Mouse (Mus musculus): ENCODE measurements at regions not wholly inside any gene's neighbourhood (a gene's known extent, or its start where the extent isn't known, plus 50 kb on each side); places are given as distances from the start of the nearest gene placed in this dataset.

DNA sequence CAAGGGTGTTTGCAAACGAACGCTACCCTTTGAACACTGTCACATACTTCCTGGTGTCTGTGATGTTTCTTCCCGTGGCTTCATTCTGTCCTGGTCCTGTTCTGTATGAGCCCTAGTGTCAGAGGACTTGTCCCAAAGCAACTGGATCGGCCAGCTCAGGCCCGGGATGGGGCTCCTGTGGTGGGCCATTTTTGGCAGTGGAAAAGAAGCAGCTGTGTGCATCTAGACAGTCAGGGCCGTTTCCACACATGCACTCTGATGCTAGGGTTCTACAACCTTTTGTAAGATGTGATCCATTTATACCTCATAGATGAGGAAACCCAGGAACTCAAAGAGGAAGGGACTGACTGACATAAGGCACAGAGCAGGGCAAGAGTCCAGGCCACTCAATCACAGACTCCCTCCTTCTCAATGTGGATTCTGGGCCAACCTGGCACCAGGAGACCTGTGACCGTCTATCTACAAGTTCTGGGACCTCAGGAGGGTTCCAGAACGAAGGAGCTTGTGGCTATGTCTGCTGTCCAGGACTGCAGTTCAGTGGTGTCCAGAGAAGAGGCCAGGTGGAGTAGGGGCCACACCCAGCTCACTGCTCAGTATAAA, 155.2 kb downstream of the Trim29 start:
- no peak for DNase-seq (ENCODE audit: low read depth in 2 of 2, low spot score in 2 of 2)

DNA sequence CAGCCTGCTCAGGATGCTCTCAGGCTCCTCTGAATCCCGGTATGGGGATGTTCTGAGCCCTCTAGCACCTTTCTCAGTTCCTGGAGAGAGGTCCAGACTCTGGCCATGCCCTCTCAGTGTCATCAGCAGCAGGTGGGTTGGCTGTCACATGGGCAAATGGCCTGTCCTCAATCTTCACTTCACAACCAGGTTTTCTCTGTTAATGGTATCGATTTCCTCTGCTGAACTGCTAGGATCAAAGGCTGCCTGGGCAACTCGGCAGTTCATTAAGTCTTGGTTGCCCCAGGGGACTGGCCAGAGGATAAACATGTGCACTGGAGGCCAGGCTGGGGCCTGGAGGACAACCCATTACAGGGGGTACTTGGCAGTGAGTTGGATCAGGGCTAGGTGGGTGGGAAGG, 156.2 kb downstream of the Trim29 start:
- DNase-seq (ENCODE audit: low read depth in 2 of 2, low spot score in 2 of 2), result no peak

DNA sequence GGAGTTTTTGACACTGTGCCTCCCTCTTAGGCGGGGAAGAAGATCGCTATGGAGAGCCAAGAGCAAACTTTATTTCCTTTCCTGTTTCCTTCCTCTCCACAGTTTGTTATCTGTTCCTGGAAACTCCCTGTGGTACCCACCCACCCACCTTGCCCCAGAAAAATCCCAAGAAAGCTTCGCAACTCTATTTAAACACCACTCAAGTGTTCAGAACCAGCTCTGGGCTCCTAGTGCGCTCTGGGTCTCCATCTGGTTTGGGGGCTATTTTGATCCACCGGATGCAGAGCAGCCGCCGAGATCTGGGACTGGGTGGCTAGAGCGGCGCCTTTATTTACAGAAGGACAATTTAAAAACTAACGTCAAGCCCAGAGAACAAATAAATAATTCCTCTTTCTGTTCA, 158.6 kb downstream of the Trim29 start:
- no peak for DNase-seq (ENCODE audit: low read depth in 2 of 2, low spot score in 2 of 2)

DNA sequence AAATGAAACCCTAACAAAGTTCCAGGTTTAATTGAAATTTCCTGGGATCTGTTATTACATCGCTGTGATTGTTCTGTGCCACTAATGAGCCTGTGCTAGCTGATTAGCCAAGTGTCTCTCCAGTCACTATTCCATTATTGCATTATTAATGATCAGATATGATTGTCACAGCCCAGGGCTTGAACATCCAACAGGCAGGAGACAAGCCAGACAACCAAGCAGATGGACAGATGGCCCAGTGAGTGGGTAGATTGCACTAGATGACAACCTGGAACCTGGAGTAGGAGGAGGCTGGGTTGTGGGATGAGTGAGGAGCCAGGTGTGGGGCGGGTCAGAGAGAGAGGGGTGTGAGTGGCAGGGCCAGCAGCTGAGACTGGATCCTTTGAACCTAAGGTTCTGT, 161.6 kb downstream of the Trim29 start:
- DNase-seq (ENCODE audit: low read depth in 2 of 2, low spot score in 2 of 2), result no peak

DNA sequence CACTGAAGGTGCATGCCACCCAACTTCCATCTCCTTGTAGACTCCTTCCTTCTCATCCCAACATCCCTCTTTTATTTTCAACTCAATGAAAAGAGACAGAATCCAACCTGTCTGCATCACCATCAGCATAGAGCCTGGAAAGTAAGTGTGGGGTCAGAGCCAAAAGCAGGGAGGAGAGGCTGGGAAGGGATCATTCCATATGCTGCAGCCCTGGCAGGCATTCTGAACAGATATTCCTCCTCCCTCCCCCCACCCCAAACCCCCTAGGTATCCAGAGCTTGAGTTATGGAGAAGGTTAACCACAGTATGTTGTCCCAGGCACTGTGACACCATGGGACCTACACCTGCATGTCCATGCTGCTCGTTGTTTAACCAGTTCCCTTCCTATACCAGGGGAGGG, 162.5 kb downstream of the Trim29 start:
- no peak for DNase-seq (ENCODE audit: low read depth in 2 of 2, low spot score in 2 of 2)

DNA sequence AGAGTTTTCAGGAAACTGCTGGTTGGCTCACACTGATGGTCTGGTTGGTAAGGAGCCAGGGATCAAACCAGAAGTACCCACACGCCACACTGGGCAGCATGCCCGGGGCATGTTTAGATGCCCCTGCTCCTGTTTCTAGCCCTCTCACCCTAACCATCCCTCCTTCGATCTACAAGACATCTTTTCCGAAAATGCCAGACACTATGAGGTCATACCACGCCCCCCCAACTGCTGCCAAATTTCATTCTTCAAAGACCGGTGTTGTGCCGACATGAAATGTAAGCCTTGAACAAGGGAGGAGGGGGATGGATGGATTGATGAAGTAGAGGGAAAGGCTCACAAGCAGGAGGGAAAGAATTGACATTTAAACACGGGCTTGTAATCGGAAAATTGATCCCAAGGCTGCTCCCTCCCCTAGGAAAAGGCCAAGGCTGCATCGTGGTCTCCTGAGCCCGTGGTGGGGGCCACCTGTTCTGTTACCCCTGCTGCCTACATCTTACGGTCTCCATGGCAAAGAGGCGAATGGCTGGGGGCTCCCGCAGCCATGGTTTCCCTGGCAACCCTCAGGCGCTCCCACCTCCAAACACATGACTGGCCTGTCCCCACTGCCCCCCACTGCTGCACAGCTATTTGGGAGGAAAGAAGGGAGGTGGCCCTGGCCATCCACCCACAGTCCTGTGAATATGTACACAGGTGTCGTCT, 163.1 kb downstream of the Trim29 start:
- no peak for DNase-seq (ENCODE audit: low read depth in 2 of 2, low spot score in 2 of 2)

DNA sequence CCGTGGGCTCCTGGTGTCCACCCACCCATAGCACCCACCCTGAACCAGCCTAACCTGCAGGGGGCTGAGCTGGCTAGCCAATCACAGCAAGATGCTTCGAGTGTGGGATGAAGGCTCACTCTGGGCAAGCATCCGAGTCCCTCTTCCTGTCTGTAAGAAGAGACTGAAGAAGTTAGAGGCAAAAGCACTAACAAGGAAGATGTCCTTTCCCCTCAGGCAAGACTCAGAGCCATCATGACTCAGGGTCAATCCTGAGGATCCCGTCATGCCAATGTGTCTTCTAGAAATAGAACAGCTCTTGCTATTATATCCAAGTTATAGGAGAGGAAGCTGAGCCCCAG, 163.6 kb downstream of the Trim29 start:
- no peak for DNase-seq (ENCODE audit: low read depth in 2 of 2, low spot score in 2 of 2)

DNA sequence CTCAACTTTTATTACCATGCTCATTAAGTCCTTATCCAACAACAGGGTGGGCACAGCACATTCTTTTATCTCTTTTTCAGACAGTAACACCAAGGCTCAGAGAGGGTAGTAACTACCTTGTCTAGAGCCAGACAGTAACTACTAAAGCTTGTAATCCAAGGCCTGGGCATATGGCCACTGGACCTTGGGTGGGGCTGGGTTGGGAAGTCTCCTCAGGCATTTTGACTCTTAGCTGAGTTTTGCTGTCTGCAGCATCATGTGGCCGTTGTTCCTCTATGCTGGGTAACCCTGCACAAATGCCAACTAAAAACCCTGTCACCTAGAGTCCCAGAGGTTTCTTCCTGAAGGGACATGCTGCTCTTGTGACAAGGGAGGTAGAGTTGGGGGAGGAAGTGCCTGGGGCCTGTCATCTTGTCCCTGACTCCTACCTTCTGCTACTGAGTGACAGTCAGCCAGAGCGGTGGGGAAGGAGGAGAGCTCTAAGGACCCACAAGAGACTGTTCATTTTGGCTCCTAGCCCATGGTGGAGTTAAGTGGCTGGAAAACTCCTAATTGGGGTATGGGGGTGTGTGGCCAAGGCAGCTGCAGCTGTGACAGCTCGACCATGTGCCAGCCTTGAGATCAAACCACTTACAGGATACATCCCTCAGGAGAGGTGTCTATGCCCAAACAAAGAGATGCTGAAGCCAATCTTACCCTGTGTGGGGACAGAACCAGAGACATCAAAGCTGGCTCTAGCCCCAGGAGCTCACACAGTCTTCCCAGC, 170.4 kb downstream of the Trim29 start:
- DNase-seq (ENCODE audit: low read depth in 2 of 2, low spot score in 2 of 2), result no peak

DNA sequence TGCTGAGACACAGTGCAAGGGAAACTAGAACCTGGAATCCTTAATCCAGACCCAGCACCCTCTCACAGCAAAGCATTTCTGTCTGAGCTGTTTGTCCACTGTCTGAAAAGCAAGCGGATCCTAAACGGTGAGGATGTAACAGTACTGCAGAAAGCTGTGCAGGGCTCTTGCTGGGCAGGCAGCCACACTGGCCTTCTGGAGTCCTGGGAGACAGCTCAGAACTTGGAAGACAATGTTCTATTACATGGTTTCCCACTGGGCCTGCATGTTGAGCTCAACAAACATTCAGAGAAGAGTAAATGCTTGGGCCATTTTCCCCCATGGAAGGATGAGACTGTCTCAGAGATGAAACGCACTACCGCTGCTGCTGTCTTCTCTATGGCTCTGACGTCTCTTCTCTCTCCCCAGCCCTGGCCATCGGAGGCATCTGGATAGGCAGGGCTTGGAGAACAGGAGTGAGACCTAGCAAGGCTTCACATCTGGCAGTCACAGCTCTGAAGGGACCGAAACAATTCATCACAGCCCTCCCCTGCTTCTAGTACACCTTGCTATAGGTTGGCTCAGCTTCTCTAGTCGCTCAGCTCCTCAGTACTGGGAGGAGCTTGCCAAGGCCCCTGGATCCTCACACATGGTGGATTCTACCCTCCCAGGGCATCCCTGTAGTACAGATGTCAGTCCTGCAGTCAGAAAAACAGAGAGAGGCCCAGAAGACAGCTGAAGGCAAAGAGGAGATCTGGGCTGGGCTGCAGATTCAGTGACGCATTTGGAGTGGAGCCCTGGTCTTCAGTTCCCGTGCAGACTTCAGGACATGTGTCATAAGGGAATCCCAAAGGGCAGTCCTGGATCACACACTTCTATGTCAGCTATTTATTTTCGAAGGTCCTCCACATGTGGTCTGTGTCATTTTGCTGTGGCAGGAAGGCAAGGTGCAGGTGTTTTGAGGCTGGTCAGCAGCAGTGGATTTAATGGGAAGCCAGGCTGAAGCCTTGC, 171.7 kb downstream of the Trim29 start:
- no peak for DNase-seq (ENCODE audit: low read depth in 2 of 2, low spot score in 2 of 2)

DNA sequence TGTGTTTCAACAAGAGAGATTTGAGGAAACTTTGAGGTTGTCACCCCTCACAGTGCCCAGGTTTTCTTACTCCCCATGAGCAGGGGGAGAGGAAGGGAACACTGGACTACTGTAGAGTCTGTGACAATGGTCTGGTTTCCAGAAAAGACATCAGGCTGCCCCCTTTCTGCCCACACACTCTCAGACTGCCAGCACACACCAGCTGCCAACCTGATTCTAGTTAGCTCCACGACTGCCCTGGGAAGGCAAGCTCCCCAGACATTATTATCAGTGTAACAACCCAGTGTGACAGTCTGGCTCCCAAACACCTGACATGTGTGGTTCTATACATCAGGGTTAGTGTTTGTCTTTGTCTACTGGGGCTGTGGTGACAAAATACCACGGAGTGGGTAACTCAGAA, 172.5 kb downstream of the Trim29 start:
- no peak for DNase-seq (ENCODE audit: low read depth in 2 of 2, low spot score in 2 of 2)

DNA sequence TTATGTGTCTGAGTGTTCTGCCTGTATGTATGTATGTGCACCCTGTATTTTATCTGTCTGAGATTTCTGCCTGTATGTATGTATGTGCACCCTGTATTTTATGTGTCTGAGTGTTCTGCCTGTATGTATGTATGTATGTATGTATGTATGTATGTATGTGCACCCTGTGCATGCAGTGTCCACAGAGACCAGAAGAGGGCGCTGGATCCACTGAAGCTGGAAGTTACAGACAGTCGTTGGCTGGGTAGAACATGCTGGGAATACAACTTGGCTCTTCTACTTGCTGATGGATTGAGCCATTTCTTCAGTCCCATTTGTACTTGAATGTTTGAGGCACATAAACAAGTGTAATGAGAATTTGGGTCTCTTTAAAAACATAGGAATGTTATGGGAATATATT, 173.3 kb downstream of the Trim29 start:
- DNase-seq (ENCODE audit: low read depth in 2 of 2, low spot score in 2 of 2), result no peak

DNA sequence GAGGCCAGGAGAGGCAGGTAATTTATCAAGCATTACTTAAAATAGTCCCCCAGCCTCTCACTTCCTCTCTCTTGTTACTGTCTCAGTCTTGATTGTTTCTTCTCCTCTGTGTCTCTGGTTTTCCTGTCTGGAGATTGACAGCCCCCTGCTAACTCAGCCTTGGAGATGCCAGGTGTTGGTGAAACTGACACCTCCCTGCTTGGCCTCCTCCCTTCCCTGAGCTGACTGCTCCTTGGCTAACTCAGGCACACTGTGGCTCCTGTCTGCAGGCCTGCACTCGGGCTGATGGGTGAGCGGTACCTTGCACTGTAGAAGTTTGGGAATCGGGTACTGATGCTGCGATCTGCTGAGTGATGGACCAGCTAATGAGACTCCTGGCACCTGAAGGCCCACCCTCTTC, 176.1 kb downstream of the Trim29 start:
- DNase-seq (ENCODE audit: low read depth in 2 of 2, low spot score in 2 of 2), result no peak

DNA sequence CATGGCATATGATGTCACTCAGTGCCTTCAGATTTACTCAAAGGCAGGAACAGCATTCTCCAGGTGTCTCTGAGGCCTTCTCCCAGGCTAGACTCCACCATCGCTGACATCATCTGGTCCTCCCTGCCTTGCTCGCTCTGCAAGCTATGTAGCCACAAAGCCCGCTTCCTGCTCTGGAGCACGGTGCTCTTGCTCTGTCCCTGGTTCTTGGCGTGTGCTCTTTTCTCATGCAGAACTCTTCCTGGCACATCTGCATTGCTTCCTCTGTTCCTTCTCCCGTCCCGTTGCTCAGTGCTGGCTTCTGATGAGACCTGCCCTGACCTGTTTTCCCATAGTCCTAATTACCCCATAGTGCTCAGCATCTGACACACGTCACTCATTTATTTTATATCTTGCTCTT, 178.6 kb downstream of the Trim29 start:
- DNase-seq (ENCODE audit: low read depth in 2 of 2, low spot score in 2 of 2), result no peak

DNA sequence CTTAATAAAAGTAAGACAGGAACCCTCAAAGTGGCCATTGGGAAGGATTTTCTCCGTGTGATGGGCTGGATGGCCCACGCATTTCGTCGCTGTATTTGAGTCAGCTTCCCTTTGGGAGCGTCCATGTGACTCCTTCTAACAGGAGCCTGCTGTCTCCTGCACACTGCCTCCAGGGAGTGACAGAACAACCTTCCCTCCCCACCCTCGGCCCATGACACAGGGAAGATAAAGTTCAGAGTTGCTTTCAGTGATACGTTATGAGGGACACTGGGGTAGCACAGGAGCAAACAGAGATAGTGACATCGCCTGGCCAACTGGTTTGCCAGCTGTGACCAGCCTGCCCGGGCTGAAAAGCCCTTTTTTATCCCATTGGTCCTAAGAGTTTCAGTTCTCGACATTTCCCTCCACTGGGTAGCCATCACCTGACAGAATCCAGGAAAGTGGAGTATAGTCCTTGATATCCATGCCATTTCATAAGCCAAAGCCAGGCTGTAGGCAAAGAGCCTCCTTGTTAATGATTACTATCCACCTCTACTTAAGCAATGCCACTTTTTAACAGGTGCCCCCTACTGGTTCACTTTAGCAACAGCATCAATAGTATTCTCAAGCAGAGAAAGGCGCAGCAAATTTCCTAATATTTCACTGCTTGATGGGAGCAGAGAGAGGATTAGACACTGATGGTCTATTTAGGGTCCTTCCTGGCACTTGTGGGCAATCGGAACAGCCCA, 180.5 kb downstream of the Trim29 start:
- DNase-seq (ENCODE audit: low read depth in 2 of 2, low spot score in 2 of 2), result no peak

DNA sequence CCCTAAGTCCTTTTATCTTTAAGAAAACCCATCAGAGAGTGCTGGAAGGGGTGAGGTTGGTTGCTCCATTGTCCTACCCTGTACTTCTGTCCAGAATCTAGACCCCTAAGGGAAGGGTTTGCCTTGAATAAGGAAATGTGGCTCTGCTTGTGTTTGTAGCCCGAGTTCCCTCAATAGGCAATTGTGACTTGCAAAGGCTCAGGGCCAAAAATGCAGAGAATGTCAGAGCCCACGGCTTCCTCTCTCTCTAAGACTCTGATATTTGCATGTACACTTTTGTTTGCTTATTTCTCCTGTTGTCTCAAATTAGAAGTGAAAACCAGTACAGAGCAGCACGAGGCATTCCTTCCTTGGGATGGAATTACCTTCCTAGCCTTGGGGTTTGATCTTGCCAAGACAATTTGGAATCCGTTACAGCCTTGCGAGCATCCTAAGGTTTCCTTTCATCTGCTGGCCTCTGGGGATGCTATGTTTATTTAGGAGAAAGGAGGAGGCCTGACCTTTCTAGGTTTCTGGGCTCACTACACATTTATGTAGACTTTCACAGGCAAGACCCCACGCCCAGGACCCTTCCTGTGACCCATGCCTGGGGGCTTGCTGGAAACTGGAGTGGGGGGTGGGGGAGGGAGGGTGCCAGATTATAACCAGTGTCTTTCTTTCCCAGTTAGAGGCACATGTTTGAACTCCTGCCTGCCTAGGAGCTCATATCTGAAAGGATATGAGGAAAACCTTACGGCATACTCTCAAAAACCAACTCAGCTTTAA, 181.8 kb downstream of the Trim29 start:
- DNase-seq (ENCODE audit: low read depth in 2 of 2, low spot score in 2 of 2), result no peak

DNA sequence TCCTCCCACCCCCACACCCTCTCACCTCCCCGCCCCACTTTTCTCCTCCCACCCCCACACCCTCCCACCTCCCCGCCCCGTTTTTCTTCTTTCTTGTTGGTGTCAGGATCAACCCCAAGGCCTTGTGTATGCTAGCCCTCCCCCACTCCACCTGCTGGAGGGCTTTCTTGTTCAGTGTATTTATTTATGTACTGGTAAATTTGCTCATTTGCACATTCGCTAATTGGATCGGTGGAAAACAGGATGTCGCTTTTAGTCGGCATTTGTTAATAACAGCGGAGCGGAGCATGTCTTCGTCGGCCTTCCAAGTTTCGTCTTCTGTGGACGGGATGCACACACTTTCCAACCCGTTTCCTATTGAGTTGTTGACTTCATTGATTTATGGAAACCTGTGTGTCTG, 187.9 kb downstream of the Trim29 start:
- DNase-seq (ENCODE audit: low read depth in 2 of 2, low spot score in 2 of 2), result no peak

DNA sequence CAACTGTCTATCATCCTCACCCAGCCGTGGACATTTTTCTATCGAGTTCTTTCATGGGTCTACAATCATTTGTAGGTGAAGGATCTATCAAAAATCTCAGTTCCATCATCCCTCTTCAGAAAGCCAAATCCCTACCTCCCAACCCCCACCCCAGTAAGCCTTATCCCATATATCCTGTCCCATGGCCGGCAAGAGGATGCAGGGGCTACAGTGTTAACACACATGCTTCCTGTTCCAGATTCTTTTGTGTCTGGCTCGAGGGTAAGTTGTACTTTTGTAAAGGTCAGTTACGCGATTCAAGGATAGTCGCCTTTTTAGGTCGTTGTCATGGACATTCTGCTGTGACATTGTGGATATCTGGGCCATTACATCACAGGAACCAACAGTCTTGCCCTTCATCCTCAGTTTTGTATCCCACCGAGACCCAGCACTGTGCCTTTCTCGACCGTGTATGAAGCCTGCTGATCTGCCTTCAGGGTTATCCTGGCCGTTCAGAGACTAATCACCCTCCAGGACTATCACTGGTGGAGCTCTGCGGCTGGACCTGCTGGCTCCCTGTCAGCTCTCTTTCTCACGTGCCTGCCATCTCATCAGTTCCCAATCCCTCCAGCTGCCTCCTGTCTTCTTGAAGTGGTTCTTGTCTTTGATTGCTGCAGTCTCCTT, 193.8 kb downstream of the Trim29 start:
- no peak for DNase-seq (ENCODE audit: low read depth in 2 of 2, low spot score in 2 of 2)

DNA sequence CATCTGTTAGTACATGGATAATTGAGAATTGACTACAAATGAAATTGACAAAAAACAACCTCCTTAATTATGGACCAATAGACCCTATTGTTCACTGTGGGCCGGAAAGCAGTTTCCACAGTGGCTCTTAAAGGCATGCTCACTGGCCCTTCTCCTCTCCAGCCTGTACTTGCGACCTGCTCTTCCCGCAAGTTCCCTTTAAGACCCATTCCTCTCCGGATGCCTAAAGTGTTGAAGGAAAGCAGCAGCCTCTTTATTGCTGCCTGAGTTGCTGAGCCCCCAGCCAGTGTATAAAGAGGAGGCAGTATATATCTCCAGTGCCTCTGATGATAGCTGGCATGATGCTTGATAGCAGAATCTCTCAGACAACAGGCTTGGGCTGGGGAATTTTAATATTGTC, 195.2 kb downstream of the Trim29 start:
- no peak for DNase-seq (ENCODE audit: low read depth in 2 of 2, low spot score in 2 of 2)

DNA sequence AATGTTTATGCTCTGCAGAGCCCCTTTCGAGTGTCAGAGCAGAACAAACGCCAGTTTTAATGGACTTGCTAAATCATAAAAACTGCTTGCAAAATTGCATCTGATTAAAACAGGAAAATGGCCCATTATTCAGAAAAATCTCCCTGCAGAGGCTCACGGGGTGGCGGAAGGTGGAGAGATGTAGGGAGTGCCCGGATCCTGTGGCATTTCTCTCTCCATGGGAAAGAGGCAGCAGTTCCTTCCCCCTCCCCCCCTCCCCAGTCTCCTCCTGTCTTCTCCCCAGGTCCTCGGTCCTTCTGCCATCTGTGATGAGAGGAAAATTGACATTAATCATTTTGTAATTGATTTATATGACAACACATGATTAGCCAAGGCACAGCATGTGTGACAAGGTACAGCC, 195.6 kb downstream of the Trim29 start:
- DNase-seq (ENCODE audit: low read depth in 2 of 2, low spot score in 2 of 2), result no peak

DNA sequence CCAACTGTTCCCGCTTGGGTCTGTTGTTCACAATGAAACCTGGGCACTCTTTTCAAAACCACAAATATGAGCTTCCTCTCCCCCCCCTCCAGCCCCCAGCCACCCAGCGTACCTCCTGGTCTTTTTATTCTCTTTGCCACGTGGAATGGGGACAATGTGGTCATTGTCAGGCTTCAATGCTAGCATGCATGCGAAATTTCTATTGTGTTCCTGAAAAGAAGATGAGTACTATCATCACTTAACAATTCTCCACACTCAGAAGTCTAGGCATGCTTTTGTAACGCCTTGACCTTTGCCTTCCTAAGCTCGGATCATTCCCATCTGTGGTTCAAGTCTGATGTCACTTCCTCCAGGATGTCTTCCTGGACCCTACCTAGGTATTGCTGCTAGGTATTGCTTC, 202.2 kb downstream of the Trim29 start:
- no peak for DNase-seq (ENCODE audit: low read depth in 2 of 2, low spot score in 2 of 2)
